Mouse (Mus musculus) neural tube, embryonic 15.5 days (tissue): Measurements from ENCODE around the gene Cnksr1. TPM values are rescaled to one million over a fixed set of nuclear protein-coding genes. Genes with fewer than 3 reads are reported as not detected.

Source experiments
- ATAC-seq: fragments of 200-750 bp; cut with Nextera tagmentation; 2 replicates; pipeline ENCODE4 v1.8.0; 2017; ENCODE audit warnings: mild to moderate bottlenecking, moderate TSS enrichment, moderate library complexity; ENCODE audit not compliant: low FRiP score
- H3K27ac ChIP-seq: fragments of 300-500 bp; sonication (generic); replicated peaks from 2 replicates; pipeline ENCODE4 v1.5.1; 2015; ENCODE audit warnings: mild to moderate bottlenecking, inconsistent platforms
- H3K27me3 ChIP-seq: fragments of 300-500 bp; sonication (generic); replicated peaks from 2 replicates; pipeline ENCODE4 v1.6.1; 2015; ENCODE audit warnings: inconsistent platforms
- H3K36me3 ChIP-seq: fragments of 300-500 bp; sonication (generic); 2 replicates; pipeline ENCODE4 v1.6.1; 2015; ENCODE audit warnings: inconsistent platforms
- H3K4me1 ChIP-seq: fragments of 300-500 bp; sonication (generic); 2 replicates; pipeline ENCODE4 v1.6.1; 2015; ENCODE audit warnings: inconsistent platforms
- H3K4me2 ChIP-seq: fragments of 300-500 bp; sonication (generic); 2 replicates; pipeline ENCODE4 v1.6.1; 2015; ENCODE audit warnings: inconsistent platforms, mild to moderate bottlenecking, moderate library complexity
- H3K4me3 ChIP-seq: fragments of 300-500 bp; sonication (generic); replicated peaks from 2 replicates; pipeline ENCODE4 v1.5.1; 2015; ENCODE audit warnings: mild to moderate bottlenecking, inconsistent platforms
- H3K9ac ChIP-seq: fragments of 300-500 bp; sonication (generic); replicated peaks from 2 replicates; pipeline ENCODE4 v1.6.1; 2015; ENCODE audit warnings: mild to moderate bottlenecking, inconsistent platforms
- H3K9me3 ChIP-seq: fragments of 300-500 bp; sonication (generic); replicated peaks from 2 replicates; pipeline ENCODE4 v1.6.1; 2016; ENCODE audit warnings: inconsistent platforms
- WGBS: fragments of 180-500 bp; shearing (Covaris S2); methylation state at CpG from one replicate; pipeline ENCODE4 v1.1.7; 2015; ENCODE audit warnings: mixed read lengths; 5-methylcytosine and 5-hydroxymethylcytosine counted together
- polyA plus RNA-seq: library from polyadenylated mRNA; unstranded; fragments of >200 nt; fragmentation: Nextera tagmentation; extraction: Ambion mirVana; gene quantifications from 2 replicates; pipeline ENCODE4 v1.2.1, GENCODE M21; 2015

Cnksr1 gene
- polyA plus RNA-seq, 1 experiment from 2014 or later = 0.20 TPM

DNA sequence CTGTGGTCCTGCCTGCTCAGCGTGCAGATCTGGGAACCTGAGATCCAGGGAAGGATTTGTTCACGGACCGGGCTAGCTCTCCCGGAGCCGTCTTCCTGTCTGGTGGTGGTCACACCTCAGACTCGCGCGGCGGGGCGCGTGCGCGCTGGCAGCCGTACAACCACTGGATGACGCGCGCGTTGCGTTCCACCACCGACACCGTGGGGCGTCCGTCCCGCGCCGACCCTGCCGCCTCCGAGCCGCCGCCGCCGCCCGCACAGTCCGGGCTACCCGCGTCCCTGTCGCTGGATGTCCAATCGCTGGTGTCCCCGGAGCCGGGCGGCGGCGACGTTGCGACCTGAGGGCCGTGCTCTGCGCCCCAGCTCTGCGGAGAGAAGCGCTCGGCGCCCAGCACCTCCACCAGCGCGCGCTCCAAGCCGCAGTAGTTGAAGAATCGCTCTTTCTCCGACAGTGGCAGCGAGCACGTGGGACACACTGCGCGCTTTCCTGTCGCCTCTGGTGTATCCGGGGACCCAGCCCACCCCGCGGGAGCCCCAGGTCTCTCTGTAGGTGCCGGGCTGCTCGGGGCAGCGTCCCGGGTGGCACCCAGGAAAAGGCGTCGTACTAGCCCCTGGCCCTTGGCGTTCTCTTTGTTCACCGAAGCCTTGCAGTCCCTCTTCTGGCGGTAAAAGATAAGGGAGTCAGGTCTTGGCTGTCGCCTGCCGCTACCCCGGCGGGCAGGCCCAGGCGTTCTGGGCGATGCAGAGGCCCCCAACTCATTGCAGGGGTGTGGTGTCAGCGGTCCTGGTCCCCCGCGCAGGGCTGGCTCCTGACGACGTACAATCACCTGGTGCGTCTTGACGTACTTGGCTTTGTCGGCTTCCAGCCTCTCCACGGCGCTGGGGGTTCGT, 13.3 kb upstream of the Cnksr1 start:
- WGBS = under 1% methylated on average over 76 of the region's 91 CpGs
- Histone ChIP-seq H3K4me2 (peak overlapping the region; percentile 77), H3K36me3 (no peaks in the 10 kb centered on the region), H3K4me3 (peak overlapping the region; percentile 61), H3K27ac (peak overlapping the region; percentile 89), H3K4me1 (peaks cover 66% of the 10 kb centered on the region), H3K9me3 (no peaks in the 10 kb centered on the region), H3K27me3 (peaks cover 73% of the 10 kb centered on the region), H3K9ac (peak overlapping the region; percentile 70)
- peak; percentile 71 for ATAC-seq

DNA sequence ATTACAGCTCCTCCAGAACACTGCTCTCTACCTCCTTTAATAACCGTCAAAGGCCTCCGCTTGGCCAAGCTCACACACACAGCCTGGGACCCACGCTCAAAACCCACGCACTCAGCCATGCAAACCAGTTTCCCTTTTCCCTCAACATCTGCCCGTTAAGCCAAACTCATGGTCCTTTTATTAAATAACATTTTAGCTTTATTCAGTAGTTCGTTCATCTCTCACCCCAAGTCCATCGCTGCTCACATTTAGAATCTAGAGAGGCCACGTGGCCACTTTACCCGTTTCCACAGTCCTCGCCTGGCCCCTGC, 12.7 kb upstream of the Cnksr1 start:
- peak overlapping the region; percentile 77 for H3K4me2 ChIP-seq
- H3K27me3 ChIP-seq = peaks cover 69% of the 10 kb centered on the region
- H3K9me3 ChIP-seq = no peaks in the 10 kb centered on the region
- peak overlapping the region; percentile 61 for H3K4me3 ChIP-seq
- peaks cover 66% of the 10 kb centered on the region for H3K4me1 ChIP-seq
- WGBS = 9% methylated on average over 10 of the region's 10 CpGs
- ATAC-seq = no peak
- H3K27ac ChIP-seq = peak overlapping the region; percentile 89
- H3K36me3 ChIP-seq = no peaks in the 10 kb centered on the region
- peak overlapping the region; percentile 70 for H3K9ac ChIP-seq

DNA sequence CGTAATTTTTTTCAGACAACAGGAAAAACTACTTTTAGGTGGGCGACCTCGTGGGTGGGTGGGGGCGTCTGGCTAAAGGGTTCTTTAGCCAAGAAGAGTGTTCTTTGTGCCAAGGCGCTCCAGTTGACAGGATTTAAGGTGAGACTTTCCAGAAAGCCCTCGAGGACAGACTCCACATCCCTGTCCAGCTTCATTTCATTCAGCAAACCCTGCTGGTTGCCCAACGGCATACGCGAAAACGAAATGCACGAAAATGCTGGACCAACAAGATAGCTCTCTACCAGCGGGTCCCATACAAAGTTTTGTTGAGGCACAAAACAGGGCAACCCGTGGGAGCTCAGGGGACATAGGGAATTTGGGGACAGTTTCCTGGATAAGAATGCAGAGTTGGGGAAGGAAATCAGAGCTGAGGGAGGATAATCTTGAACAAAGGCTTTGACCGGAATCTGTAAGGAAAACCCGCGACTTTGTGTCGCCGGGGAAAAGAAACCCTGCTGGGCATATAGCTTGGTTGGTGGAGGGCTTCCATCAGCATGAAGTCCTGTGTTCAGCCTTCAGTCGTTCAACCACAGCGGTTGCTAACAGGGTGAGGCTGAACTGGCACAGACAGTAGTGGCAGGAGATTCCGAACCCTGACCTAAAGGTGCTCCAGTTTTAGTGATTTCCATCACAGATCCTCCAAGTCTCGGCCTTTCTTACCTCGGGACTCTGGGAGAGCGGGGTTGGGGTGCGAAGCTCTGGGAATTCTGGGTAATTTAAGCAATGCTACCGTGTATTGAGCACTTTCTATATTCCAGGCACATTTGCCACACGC, 12.1 kb upstream of the Cnksr1 start:
- Histone ChIP-seq H3K9me3 (no peaks in the 10 kb centered on the region), H3K4me1 (peaks cover 67% of the 10 kb centered on the region), H3K27ac (peak overlapping the region; percentile 89), H3K4me2 (peak overlapping the region; percentile 77), H3K36me3 (no peaks in the 10 kb centered on the region), H3K9ac (peak overlapping the region; percentile 70), H3K4me3 (peak overlapping the region; percentile 61), H3K27me3 (peaks cover 65% of the 10 kb centered on the region)
- 8% methylated on average over 27 of the region's 27 CpGs for WGBS
- ATAC-seq = no peak

DNA sequence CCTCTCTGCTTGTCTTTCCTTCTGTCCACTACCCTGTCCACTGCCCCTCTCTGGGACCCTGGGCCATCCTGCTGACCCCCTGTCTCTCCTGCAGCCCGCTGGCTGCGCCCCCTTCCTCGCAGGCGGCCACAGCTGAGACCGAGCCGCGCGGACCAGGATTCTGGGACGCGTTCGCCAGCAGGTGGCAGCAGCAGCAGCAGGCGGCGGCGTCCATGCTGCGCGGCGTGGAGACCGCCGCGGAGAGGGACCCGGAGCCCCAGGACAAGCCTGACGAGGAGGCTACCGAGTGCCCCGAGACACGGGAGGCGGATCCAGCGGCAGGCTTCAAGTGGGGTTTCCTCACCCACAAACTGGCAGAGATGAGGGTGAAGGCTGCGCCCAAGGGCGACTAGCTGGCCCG, 11.5 kb upstream of the Cnksr1 start:
- peak overlapping the region; percentile 77 for H3K4me2 ChIP-seq
- under 1% methylated on average over 30 of the region's 30 CpGs for WGBS
- H3K36me3 ChIP-seq = no peaks in the 10 kb centered on the region
- H3K4me3 ChIP-seq = peak overlapping the region; percentile 61
- H3K4me1 ChIP-seq = peaks cover 72% of the 10 kb centered on the region
- H3K27me3 ChIP-seq = peaks cover 58% of the 10 kb centered on the region
- H3K9me3 ChIP-seq = no peaks in the 10 kb centered on the region
- peak; percentile 25; the same call in 1 of the 2 replicates for ATAC-seq
- no peak overlapping the region for H3K27ac ChIP-seq
- peak overlapping the region; percentile 45 for H3K9ac ChIP-seq

DNA sequence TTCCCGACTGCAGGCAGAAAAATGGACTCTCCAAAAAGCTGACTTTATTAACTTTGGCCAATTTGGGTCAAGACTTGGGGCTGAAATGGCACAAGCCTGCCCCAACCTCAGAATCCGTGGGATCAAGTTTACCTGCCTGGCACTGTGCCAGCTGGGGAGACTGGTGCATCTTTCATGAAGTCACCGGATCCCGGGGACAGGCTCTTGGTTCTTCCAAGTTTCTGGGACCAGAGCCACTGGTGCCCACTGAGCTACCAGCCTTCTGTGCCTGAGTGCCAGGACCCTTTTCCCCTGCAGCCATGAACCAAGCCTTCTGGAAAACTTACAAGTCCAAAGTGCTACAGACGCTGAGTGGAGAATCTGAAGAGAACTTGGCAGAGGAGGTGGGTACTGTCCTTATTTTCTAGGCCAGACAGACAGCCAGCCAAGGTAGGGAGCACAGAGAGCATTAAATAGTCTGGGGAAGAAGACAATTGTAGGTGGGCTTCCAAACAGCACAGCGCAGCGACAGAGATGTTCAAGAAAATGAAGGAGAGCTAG, 8.6 kb upstream of the Cnksr1 start, which contains the start of gene Gm30191:
TSS of gene Gm30191 (plus strand) at position 217 of the 540 bp plus-strand sequence.
- Histone ChIP-seq H3K27me3 (peaks cover 32% of the 10 kb centered on the region), H3K4me1 (peaks cover 55% of the 10 kb centered on the region), H3K36me3 (no peaks in the 10 kb centered on the region), H3K9me3 (no peaks in the 10 kb centered on the region), H3K9ac (peak within 1 kb of the TSS; percentile 84), H3K27ac (peak within 1 kb of the TSS; percentile 33; the same call in 1 of the 2 replicates), H3K4me2 (peak within 1 kb of the TSS; percentile 93), H3K4me3 (peak within 1 kb of the TSS; percentile 86)
- no peak for ATAC-seq
- WGBS = 72% methylated on average over 7 of the region's 7 CpGs

DNA sequence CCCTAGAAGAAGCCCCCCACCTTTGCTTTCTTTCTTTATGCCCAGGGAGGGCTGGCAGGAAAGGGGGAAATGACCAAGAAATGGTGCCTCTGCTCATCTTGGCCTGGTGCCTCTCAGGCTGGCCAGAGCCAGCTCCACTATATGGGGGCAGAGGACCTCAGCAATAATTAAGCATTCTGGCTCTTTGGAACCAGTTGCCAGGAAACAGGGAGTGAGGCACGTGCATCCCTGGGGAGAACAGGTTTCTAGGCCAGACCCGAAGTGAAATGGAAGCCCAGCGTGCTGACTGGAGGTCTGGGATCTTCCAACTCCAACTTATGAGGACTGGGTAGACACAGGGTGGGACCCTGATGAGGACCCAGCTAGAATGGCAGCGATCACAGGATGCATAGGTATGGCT, 8.1 kb upstream of the Cnksr1 start:
- Histone ChIP-seq H3K27ac (0 out of 2 replicates have a peak overlapping the region, but pooled peaks have one; percentile 33), H3K4me1 (peaks cover 50% of the 10 kb centered on the region), H3K9me3 (no peaks in the 10 kb centered on the region), H3K36me3 (no peaks in the 10 kb centered on the region), H3K9ac (no peak overlapping the region), H3K4me3 (no peak overlapping the region), H3K4me2 (peak overlapping the region; percentile 93), H3K27me3 (peaks cover 28% of the 10 kb centered on the region)
- WGBS = 19% methylated on average over 4 of the region's 4 CpGs
- no peak for ATAC-seq

DNA sequence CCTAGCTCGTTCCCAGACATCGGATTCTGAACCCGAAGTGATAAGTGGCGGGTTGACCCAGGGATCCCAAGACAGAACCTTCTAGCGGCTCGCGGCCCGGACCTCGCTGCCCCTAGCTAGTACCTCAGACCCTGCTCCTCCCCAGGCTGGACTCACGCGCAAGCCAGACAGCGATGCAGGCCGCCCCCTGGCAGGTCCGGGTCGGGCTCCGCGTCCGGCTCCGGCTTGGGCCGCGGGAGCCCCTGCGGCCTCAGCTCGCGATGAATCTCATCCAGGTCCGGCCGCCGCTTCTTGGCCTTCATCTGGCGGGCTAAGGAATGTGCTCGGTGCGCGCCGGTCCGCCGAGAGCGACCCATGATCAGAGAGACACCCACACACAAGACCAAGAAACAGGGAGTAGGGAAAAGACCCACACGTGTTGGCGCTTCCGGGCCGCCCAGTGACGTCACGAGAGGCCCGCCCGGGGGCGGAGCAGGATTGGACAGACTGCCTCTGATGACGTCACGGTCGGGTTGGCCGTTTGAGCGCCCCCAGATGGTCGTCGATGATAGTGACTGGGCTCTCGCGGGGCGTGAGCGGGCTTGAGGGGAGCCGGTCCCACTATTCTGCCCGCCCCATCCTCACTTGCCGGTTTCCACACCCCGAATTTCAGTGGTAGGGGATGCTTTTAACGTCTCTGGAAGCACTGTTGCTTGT, 7.1 kb upstream of the Cnksr1 start, which contains the start of gene Zfp593:
TSS of gene Zfp593 (minus strand) at position 445 of the 696 bp plus-strand sequence.
- peak within 1 kb of the TSS; percentile 33; the same call in 1 of the 2 replicates for H3K27ac ChIP-seq
- under 1% methylated on average over 60 of the region's 60 CpGs for WGBS
- ATAC-seq = peak; percentile 81

DNA sequence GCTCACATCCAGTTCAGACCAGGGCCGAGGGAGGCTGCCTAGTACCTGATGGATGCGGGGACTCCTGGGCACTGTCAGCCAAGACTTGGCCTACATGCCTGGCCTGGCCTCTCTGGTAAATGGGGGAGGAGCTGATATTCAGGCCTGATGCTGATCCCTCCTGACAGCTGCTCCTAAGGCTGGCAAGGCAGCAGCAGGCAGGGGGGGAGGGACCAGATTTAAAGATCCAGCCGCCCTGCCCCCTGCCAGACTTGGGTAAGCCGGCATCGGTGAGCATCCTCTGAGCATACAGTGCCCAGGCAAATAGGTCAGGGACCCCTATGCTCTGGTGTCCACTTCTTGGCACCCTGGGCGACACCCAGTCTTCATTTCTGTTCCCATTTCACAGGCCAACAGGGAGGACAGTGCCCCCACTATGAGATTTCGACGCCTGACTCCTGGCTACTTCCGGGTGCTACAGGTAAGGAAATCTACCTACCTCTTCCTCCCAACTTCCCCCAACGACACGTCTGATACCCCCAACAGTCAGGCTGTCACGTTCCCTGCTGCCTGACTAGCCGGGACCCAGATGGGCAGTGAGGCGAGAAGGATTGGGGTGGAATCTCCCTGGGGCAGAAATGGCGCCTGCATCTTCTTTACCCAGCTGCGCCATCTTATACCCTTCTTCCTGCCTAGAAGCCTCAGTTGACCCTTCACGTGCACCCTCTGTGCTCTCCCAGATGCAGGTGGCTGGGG, 5.5 kb upstream of the Cnksr1 start, which contains the start of gene E130218I03Rik:
TSS of gene E130218I03Rik (plus strand) at position 147 of the 735 bp plus-strand sequence.
- peak within 1 kb of the TSS; percentile 93 for H3K4me2 ChIP-seq
- WGBS = 94% methylated on average over 17 of the region's 17 CpGs
- no peaks in the 10 kb centered on the region for H3K9me3 ChIP-seq
- no peak within 1 kb of the TSS for H3K9ac ChIP-seq
- H3K36me3 ChIP-seq = no peaks in the 10 kb centered on the region
- H3K4me1 ChIP-seq = peaks cover 28% of the 10 kb centered on the region
- 0 out of 2 replicates have a peak within 1 kb of the TSS, but pooled peaks have one; percentile 86 for H3K4me3 ChIP-seq
- no peak for ATAC-seq
- no peak within 1 kb of the TSS for H3K27ac ChIP-seq
- H3K27me3 ChIP-seq = peaks cover 25% of the 10 kb centered on the region

More for the DNA sequence above, 7.1 kb upstream of the Cnksr1 start, which contains the start of gene Zfp593:
- H3K36me3 ChIP-seq = no peaks in the 10 kb centered on the region
- peaks cover 26% of the 10 kb centered on the region for H3K27me3 ChIP-seq
- peaks cover 40% of the 10 kb centered on the region for H3K4me1 ChIP-seq
- H3K4me2 ChIP-seq = peak within 1 kb of the TSS; percentile 93
- H3K4me3 ChIP-seq = peak within 1 kb of the TSS; percentile 86
- H3K9ac ChIP-seq = peak within 1 kb of the TSS; percentile 84
- H3K9me3 ChIP-seq = no peaks in the 10 kb centered on the region

DNA sequence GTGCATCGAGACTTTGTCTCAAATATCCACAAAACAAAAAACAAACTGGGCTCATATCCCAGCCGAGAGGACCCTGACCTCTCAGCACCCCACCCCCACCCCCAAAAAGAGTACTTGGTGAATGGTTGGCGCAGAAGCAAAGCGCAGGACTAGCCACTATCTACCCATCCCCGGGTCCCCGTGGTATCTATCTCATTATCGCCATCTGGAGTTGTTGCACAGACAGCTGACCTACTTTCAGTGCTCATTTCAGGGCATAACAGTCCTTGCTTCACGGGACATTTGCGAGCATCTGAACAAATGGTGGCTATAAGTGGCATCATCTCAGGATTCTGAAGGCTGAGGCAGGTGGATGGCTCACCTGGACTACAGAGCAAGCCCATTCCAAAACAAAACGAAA, 487 bp upstream of the Cnksr1 start:
- H3K4me3 ChIP-seq = no peak overlapping the region; the same call in 1 of the 2 replicates
- H3K36me3 ChIP-seq = no peaks in the 10 kb centered on the region
- H3K4me2 ChIP-seq = peak overlapping the region; percentile 43
- no peaks in the 10 kb centered on the region for H3K9me3 ChIP-seq
- peaks cover 23% of the 10 kb centered on the region for H3K27me3 ChIP-seq
- WGBS = 10% methylated on average over 10 of the region's 10 CpGs
- H3K9ac ChIP-seq = 0 out of 2 replicates have a peak overlapping the region, but pooled peaks have one; percentile 2
- H3K4me1 ChIP-seq = peaks cover 11% of the 10 kb centered on the region
- no peak for ATAC-seq
- H3K27ac ChIP-seq = no peak overlapping the region

DNA sequence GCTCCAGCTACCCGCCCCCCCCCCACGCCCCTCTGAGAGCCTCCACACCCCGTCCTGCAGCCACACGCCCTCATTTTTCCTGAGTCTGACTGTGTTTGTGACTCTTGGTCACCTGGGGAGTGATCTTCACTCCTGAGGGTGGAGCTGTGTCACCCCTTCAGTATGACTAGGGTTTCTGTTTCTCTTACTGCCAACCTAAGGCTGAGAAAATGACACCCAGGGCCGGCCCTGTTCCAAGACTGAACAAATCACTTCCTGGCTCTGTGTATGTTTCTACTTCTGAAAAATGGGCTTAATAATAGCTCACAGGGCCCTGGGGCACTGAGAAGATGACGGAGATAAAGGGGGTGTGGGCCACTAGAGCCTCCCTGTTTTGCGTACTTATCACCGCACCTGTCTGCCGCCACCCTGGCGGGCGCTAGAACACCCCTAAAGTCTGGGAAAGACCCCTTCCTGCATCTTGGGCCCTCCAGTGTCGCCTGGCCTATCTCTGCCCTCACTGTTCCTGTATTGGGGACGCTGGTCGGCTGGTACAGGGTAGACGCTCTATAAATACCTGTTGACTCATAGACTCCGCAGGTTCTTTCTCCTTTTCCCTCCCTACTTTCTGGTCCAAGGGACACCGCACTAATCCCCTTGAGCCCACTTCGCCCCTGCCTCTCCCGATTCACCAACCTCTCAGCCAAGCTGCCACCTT, 469 bp downstream of the Cnksr1 start:
- ATAC-seq = 0 out of 2 replicates have a peak, but pooled peaks have one; percentile 17
- H3K4me3 ChIP-seq = peak overlapping the region; percentile 13; the same call in 1 of the 2 replicates
- H3K27me3 ChIP-seq = peaks cover 23% of the 10 kb centered on the region
- H3K4me1 ChIP-seq = peaks cover 11% of the 10 kb centered on the region
- H3K36me3 ChIP-seq = no peaks in the 10 kb centered on the region
- H3K9me3 ChIP-seq = no peaks in the 10 kb centered on the region
- WGBS = 31% methylated on average over 19 of the region's 19 CpGs
- H3K4me2 ChIP-seq = peak overlapping the region; percentile 43
- no peak overlapping the region for H3K9ac ChIP-seq
- H3K27ac ChIP-seq = no peak overlapping the region
